ENCODE assay signal across 14 mouse cellular contexts in the genomic region with DNA sequence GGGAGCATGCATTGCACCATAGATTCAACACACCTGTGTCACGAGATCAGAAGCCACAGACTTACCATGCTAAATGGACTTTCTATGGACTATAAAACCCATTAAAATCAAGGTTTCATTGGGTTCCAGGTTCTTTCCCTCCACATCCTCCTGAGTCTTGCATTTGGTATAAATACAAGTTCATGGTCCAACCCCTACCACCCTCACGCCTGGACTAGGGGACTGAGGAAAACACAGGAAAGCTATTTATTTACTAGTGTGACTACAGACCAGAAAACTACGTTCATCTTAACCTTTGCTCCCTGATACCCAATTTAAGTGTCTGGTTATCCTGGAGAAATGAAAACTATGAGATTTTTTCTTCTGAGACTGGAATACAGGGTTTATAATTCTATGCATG. TPM values are rescaled to one million over a fixed set of nuclear protein-coding genes. Genes with fewer than 3 reads are reported as not detected.
DNase-seq lines count a peak whose midpoint lies in the region; ATAC-seq and TF ChIP-seq lines count a peak whose summit lies in the region.
"Had no signal": no experiment of that assay in that cellular context is flagged by ENCODE, and none has a peak within 500 bp of the region (broad histone marks: within the 10 kb centered on the region; RNA-seq: fewer than 3 reads in every experiment).

A gene (minus strand): TSS at position 144 of the 400 bp plus-strand sequence.

- TF ChIP-seq CTCF in G1E (IDR thresholded peaks at IDR 0.05; ENCODE audit: low read depth, low read length), result no peak

- no peak within 1 kb of the TSS for H3K4me3 ChIP-seq in G1E (ENCODE audit: low read depth, low read length)
- H3K4me3 ChIP-seq in liver, embryonic 16.5 days (ENCODE audit: low read depth, low read length), result no peak within 1 kb of the TSS
- no peak within 1 kb of the TSS for H3K4me3 ChIP-seq in hindbrain, embryonic 12.5 days
- H3K4me3 ChIP-seq: erythroblast, embryonic 14.5 days; midbrain, embryonic 12.5 days; neural tube, embryonic 12.5 days had no signal

- no peak within 1 kb of the TSS for H3K4me2 ChIP-seq in liver, embryonic 16.5 days (ENCODE audit: low read depth, low read length)
- H3K4me2 ChIP-seq in hindbrain, embryonic 12.5 days (replicated peaks), result no peak within 1 kb of the TSS
- H3K4me2 ChIP-seq: lung, embryonic 14.5 days; midbrain, embryonic 12.5 days; neural tube, embryonic 12.5 days had no signal

- ATAC-seq in G1E (ENCODE audit: extremely low read depth, insufficient number of reproducible peaks, low FRiP score, poor library complexity, severe bottlenecking), result no peak
- ATAC-seq in common myeloid progenitor, adult 5-6 weeks (replicated peaks; ENCODE audit: low read depth, poor library complexity, severe bottlenecking), result no peak
- no peak for ATAC-seq in liver, embryonic 16.5 days (ENCODE audit: low read depth)
- no peak for ATAC-seq in hindbrain, embryonic 12.5 days (ENCODE audit: low FRiP score)
- ATAC-seq: hindbrain, postnatal 0 days had no signal

- no peaks in the 10 kb centered on the region for H3K9me3 ChIP-seq in G1E (replicated peaks)
- no peaks in the 10 kb centered on the region for H3K9me3 ChIP-seq in liver, embryonic 16.5 days (replicated peaks; ENCODE audit: control insufficient read depth, low read length)
- no peaks in the 10 kb centered on the region for H3K9me3 ChIP-seq in hindbrain, embryonic 12.5 days (replicated peaks)
- H3K9me3 ChIP-seq: midbrain, embryonic 12.5 days; neural tube, embryonic 12.5 days had no signal

- 65% methylated on average over 3 of the region's 3 CpGs for WGBS in liver, embryonic 16.5 days (ENCODE audit: insufficient replicate concordance)
- WGBS in hindbrain, embryonic 12.5 days, result 87% methylated on average over 3 of the region's 3 CpGs

- H3K27me3 ChIP-seq in G1E (ENCODE audit: insufficient read depth, low read length), result peaks cover 33% of the 10 kb centered on the region
- no peaks in the 10 kb centered on the region for H3K27me3 ChIP-seq in liver, embryonic 16.5 days (ENCODE audit: control insufficient read depth, insufficient read depth, low read depth, low read length)
- no peaks in the 10 kb centered on the region for H3K27me3 ChIP-seq in hindbrain, embryonic 12.5 days
- H3K27me3 ChIP-seq: midbrain, embryonic 12.5 days; neural tube, embryonic 12.5 days had no signal

- no peak for DNase-seq in G1E (ENCODE audit: low spot score)
- peak; percentile 70 to 82 for DNase-seq in kidney, adult 8-10 months
- no peak for DNase-seq in left cerebral cortex, adult 18-20 months (ENCODE audit: low spot score in 2 of 2)
- no peak for DNase-seq in B cell, adult 2 months
- DNase-seq: lung, embryonic 14.5 days; right cerebral cortex, adult 18-20 months; thymus, postnatal 25 days had no signal

- H3K4me1 ChIP-seq in G1E (ENCODE audit: insufficient read depth, low read depth, low read length), result peaks cover 9% of the 10 kb centered on the region; the same call in 1 of the 2 replicates
- H3K4me1 ChIP-seq in liver, embryonic 16.5 days (ENCODE audit: control insufficient read depth, low read depth, low read length), result no peaks in the 10 kb centered on the region
- no peaks in the 10 kb centered on the region for H3K4me1 ChIP-seq in hindbrain, embryonic 12.5 days
- H3K4me1 ChIP-seq: midbrain, embryonic 12.5 days; neural tube, embryonic 12.5 days had no signal

- no peaks in the 10 kb centered on the region for H3K36me3 ChIP-seq in G1E (replicated peaks)
- no peaks in the 10 kb centered on the region for H3K36me3 ChIP-seq in liver, embryonic 16.5 days (ENCODE audit: control insufficient read depth, insufficient read depth)
- no peaks in the 10 kb centered on the region for H3K36me3 ChIP-seq in hindbrain, embryonic 12.5 days
- H3K36me3 ChIP-seq: midbrain, embryonic 12.5 days; neural tube, embryonic 12.5 days had no signal

- no peak within 1 kb of the TSS for H3K9ac ChIP-seq in liver, embryonic 16.5 days (ENCODE audit: low read depth, low read length)
- H3K9ac ChIP-seq in hindbrain, embryonic 12.5 days, result no peak within 1 kb of the TSS
- H3K9ac ChIP-seq: lung, embryonic 14.5 days; midbrain, embryonic 12.5 days; neural tube, embryonic 12.5 days had no signal

- no peak within 1 kb of the TSS for H3K27ac ChIP-seq in liver, embryonic 16.5 days (ENCODE audit: low read length)
- no peak within 1 kb of the TSS for H3K27ac ChIP-seq in hindbrain, embryonic 12.5 days
- H3K27ac ChIP-seq: hindbrain, postnatal 0 days; midbrain, embryonic 12.5 days; neural tube, embryonic 12.5 days had no signal

RNA-seq across cellular contexts. Expression of the gene that starts here (rescaled TPM):
- total RNA-seq in G1E (2014; fragmentation: Nextera tagmentation) (182 and 209 TPM in 2 replicates), G1E (2017) (153 and 176 TPM in 2 replicates)
- 1.9 and 2.8 TPM in 2 replicates for polyA plus RNA-seq in G1E (2012)
- 23.8 and 26.2 TPM in 2 replicates for total RNA-seq in common myeloid progenitor, adult 5-6 weeks (2017)
- polyA plus RNA-seq in liver, embryonic 16.5 days (2015; fragmentation: Nextera tagmentation; extraction: Ambion mirVana), result 18.9 and 21.0 TPM in 2 replicates
- 1 to 10 TPM; 2.6 to 3.1 TPM for total RNA-seq in left cerebral cortex, adult 18-20 months (2021)
- 6.9 and 7.6 TPM in 2 replicates for polyA plus RNA-seq in hindbrain, embryonic 12.5 days (2016; fragmentation: Nextera tagmentation; extraction: Ambion mirVana)

Comparison
In these comparisons a context has a peak if more than half of its experiments do, and no peak if none do; other contexts are left out.
1. DNase-seq: peak in kidney, adult 8-10 months (2 of 2); none in G1E (single experiment), left cerebral cortex, adult 18-20 months (0 of 2) and B cell, adult 2 months (0 of 2).